Mouse (Mus musculus) kidney, embryonic 14.5 days (tissue): ENCODE measurements around the gene Tbcc. TPM values are rescaled to one million over a fixed set of nuclear protein-coding genes. Genes with fewer than 3 reads are reported as not detected.

Experiments
- ATAC-seq: fragments of 200-750 bp; cut with Nextera tagmentation; 2 replicates; pipeline ENCODE4 v1.8.0; 2017; ENCODE audit warnings: moderate number of reproducible peaks, mild to moderate bottlenecking, moderate TSS enrichment, moderate library complexity; ENCODE audit not compliant: low FRiP score, low TSS enrichment
- H3K27ac ChIP-seq: fragments of 300-500 bp; sonication (generic); 2 replicates; pipeline ENCODE4 v1.5.1; 2014; ENCODE audit warnings: low read depth, mild to moderate bottlenecking, low read length, moderate library complexity, mixed read lengths
- H3K27me3 ChIP-seq: fragments of 300-500 bp; sonication (generic); 2 replicates; pipeline ENCODE4 v1.6.1; 2014; ENCODE audit warnings: mild to moderate bottlenecking, low read length; ENCODE audit not compliant: control insufficient read depth, insufficient read depth
- H3K36me3 ChIP-seq: fragments of 300-500 bp; sonication (generic); 2 replicates; pipeline ENCODE4 v1.6.1; 2014; ENCODE audit warnings: low read length, mixed read lengths; ENCODE audit not compliant: control insufficient read depth, insufficient read depth
- H3K4me1 ChIP-seq: fragments of 300-500 bp; sonication (generic); 2 replicates; pipeline ENCODE4 v1.6.1; 2014; ENCODE audit warnings: low read length, mixed read lengths; ENCODE audit not compliant: control insufficient read depth, insufficient read depth
- H3K4me2 ChIP-seq: fragments of 300-500 bp; sonication (generic); replicated peaks from 2 replicates; pipeline ENCODE4 v1.6.1; 2014; ENCODE audit warnings: low read depth, mild to moderate bottlenecking, low read length
- H3K4me3 ChIP-seq: fragments of 300-500 bp; sonication (generic); 2 replicates; pipeline ENCODE4 v1.5.1; 2014; ENCODE audit warnings: mild to moderate bottlenecking, low read length
- H3K9ac ChIP-seq: fragments of 300-500 bp; sonication (generic); 2 replicates; pipeline ENCODE4 v1.6.1; 2014; ENCODE audit warnings: low read depth, mild to moderate bottlenecking, low read length, moderate library complexity
- H3K9me3 ChIP-seq: fragments of 300-500 bp; sonication (generic); 2 replicates; pipeline ENCODE4 v1.6.1; 2016; ENCODE audit warnings: low read length; ENCODE audit not compliant: control insufficient read depth
- WGBS: fragments of 180-500 bp; shearing (Covaris S2); extraction: QIAGEN DNeasy Blood & Tissue Kit; methylation state at CpG from one replicate; pipeline ENCODE4 v1.1.7; 2014; 5-methylcytosine and 5-hydroxymethylcytosine counted together
- polyA plus RNA-seq: library from polyadenylated mRNA; unstranded; fragments of >200 nt; fragmentation: Nextera tagmentation; extraction: Ambion mirVana; gene quantifications from 2 replicates; pipeline ENCODE4 v1.2.1, GENCODE M21; 2014

Gene Tbcc
- polyA plus RNA-seq, 1 experiment from 2014 or later = 71.0 TPM

DNA sequence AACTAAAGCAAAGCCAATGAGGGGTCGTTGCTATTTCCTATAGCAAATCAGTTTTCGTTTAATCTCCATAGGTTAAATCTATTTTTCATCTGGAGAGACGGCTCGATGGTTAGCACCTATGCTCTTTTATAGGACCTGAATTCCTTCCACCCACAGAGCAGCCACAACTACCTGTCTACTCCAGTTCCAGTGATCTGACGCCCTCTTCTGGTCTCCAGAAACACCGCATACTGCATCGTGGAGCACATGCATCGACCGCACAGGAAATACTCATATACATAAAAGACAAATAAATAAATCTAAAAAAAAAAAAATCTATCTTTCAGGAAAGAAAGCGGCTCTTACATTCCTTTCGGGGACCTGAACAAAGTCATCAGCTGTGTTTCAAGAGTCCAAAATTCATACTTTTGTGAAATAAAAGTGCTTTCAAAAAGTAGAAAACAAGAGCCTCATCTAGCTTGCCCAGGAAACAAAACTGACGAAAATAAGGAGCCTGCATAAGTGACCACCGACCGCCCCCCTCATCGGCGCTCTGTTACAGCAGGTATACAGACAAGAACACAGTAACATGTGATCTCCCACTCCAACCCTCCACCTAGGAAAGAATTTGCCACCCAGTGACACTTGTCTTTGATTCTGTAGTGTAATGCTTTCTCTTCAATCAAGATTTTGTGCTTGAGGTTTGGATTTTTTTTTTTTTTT is 1.8 kb upstream of the Tbcc start:
- Histone ChIP-seq H3K9me3 (no peaks in the 10 kb centered on the region), H3K9ac (peak overlapping the region; percentile 64; the same call in 1 of the 2 replicates), H3K4me2 (peak overlapping the region; percentile 93), H3K27me3 (no peaks in the 10 kb centered on the region), H3K4me1 (peaks cover 21% of the 10 kb centered on the region), H3K36me3 (peaks cover 3% of the 10 kb centered on the region; the same call in 1 of the 2 replicates), H3K27ac (peak overlapping the region; percentile 97), H3K4me3 (peak overlapping the region; percentile 95)
- no peak for ATAC-seq
- WGBS = 33% methylated on average over 16 of the region's 16 CpGs

DNA sequence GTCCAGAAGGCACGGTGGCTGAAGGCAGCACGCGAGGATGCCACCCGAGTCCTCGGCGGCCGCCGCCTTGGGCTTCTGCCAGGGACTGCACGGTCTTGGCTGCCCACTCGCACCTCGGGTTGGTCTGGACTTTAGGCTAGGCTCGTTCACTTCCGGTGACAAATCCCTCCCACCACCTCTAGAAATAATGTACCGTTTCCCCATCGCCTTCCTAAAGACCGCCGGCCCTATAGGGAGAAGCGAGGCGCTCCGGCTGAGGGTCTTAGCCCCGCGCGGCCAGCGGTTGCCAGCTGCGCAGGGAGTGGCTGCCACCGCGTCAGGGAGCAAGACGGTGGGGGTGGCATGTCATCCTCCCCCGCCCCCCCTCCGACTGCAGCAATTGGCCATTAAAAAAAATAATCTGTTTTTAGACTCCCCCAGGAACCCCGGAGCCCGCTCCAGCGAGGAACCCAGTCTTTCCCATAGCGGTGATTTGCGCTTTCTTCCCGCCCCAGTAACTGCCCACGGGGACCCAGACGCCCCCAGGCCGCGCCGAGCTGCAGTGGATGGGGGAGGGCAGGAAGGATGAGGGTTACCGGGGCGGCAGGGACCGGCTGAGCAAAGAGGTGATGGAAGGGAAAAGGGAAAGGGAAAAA is 917 bp upstream of the Tbcc start:
- peak overlapping the region; percentile 97 for H3K27ac ChIP-seq
- H3K36me3 ChIP-seq = peaks cover 3% of the 10 kb centered on the region; the same call in 1 of the 2 replicates
- WGBS = under 1% methylated on average over 44 of the region's 44 CpGs
- H3K4me1 ChIP-seq = peaks cover 21% of the 10 kb centered on the region
- H3K9me3 ChIP-seq = no peaks in the 10 kb centered on the region
- peak overlapping the region; percentile 93 for H3K4me2 ChIP-seq
- H3K4me3 ChIP-seq = peak overlapping the region; percentile 95
- peak; percentile 62 for ATAC-seq
- no peaks in the 10 kb centered on the region for H3K27me3 ChIP-seq
- peak overlapping the region; percentile 64 for H3K9ac ChIP-seq

DNA sequence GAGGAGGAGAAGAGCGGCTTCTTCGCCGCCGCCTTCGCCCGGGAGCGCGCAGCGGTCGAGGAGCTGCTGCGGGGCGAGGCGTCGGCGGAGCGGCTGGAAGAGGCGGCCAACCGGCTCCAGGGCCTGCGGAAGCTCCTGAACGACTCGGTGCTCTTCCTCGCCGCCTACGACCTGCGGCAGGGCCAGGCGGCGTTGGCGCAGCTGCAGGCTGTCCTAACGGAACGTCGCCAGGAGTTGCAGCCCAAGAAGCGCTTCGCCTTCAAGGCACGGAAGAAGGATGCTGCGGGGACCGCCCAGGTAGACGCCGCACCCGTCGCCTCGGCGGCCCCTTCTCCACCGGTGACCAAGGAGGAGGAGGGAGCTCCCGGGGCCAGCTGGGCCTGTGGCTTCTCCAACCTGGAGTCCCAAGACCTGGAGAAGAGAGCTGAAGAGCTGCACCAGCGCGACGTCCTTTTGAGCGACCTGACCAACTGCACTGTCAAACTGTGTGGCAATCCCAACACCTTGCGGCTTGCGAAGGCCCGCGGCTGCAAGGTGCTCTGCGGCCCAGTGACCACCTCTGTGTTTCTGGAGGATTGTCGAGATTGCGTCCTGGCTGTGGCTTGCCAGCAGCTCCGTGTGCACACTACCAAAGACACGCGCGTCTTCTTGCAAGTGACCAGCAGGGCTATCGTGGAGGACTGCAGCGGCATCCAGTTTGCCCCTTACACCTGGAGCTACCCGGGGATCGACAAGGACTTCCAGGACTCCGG is 535 bp downstream of the Tbcc start:
- Histone ChIP-seq H3K27me3 (no peaks in the 10 kb centered on the region), H3K9me3 (no peaks in the 10 kb centered on the region), H3K27ac (peak overlapping the region; percentile 80), H3K36me3 (peaks cover 3% of the 10 kb centered on the region; the same call in 1 of the 2 replicates), H3K4me2 (peak overlapping the region; percentile 97), H3K4me1 (peaks cover 21% of the 10 kb centered on the region), H3K9ac (peak overlapping the region; percentile 85), H3K4me3 (peak overlapping the region; percentile 95)
- 1% methylated on average over 64 of the region's 64 CpGs for WGBS
- ATAC-seq = peak; percentile 20

DNA sequence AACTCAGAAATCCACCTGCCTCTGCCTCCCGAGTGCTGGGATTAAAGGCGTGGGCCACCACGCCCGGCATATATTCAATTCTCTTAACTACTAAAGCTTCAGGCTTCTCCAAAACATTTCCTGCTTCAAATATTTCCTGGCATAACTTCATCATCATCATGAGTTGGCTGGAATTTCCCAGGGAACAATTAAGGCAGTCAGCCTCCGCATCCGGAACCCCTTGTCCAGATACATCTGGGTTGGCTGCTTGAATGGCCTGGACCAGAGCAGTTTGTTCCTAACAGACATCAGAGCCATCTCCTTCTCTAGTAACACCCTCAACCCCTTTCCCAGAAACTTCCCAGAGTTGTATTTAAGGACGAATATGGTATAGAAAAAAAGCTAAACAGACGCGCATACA is 4.9 kb downstream of the Tbcc start:
- peaks cover 3% of the 10 kb centered on the region; the same call in 1 of the 2 replicates for H3K36me3 ChIP-seq
- 96% methylated on average over 9 of the region's 9 CpGs for WGBS

DNA sequence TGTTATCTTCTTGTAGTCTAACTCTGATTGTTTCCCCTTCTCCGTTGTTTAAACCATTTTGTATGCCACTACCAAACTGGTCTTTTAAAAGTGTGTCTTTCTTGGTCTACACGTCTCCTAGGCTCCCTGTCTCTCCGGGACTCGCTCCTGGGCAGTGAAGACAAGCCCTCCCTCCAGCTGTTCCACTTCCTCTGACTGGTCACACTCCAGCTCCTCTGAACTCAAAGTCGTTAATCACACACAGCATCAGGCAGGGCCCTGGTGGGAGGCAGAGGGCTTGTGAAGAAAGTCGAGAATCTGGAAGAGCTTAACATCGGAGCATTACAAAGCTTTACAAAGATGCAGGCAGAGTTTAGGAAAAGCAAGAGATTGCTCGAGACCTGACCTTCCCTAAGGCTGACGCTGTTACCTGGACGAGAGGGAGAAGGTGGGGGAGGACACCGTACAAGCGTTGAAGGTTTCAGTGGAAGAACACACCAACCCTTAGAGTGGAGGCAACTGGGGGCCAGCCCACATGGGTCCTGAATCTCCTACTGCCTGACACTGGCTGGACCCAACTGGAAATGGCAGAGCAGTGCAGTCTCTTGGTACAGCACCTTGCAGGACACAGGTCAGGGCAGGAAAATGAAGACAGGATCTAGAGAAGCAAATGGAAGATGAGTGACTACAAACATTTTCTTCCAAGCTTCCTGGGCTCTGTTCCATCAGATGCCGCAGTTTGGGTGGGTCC is 6.9 kb downstream of the Tbcc start:
- Histone ChIP-seq H3K9ac (0 out of 2 replicates have a peak overlapping the region, but pooled peaks have one; percentile 23), H3K4me2 (peak overlapping the region; percentile 30), H3K27me3 (no peaks in the 10 kb centered on the region), H3K4me1 (peaks cover 13% of the 10 kb centered on the region), H3K4me3 (no peak overlapping the region), H3K27ac (peak overlapping the region; percentile 67; the same call in 1 of the 2 replicates), H3K9me3 (no peaks in the 10 kb centered on the region), H3K36me3 (peaks cover 3% of the 10 kb centered on the region; the same call in 1 of the 2 replicates)
- 11% methylated on average over 13 of the region's 13 CpGs for whole genome bisulfite sequencing
- ATAC-seq = peak; percentile 95

More for the DNA sequence above, 4.9 kb downstream of the Tbcc start:
- H3K4me2 ChIP-seq = no peak overlapping the region
- H3K9ac ChIP-seq = no peak overlapping the region
- H3K9me3 ChIP-seq = no peaks in the 10 kb centered on the region
- H3K27me3 ChIP-seq = no peaks in the 10 kb centered on the region
- peaks cover 26% of the 10 kb centered on the region for H3K4me1 ChIP-seq
- H3K27ac ChIP-seq = no peak overlapping the region
- no peak overlapping the region for H3K4me3 ChIP-seq
- no peak for ATAC-seq

DNA sequence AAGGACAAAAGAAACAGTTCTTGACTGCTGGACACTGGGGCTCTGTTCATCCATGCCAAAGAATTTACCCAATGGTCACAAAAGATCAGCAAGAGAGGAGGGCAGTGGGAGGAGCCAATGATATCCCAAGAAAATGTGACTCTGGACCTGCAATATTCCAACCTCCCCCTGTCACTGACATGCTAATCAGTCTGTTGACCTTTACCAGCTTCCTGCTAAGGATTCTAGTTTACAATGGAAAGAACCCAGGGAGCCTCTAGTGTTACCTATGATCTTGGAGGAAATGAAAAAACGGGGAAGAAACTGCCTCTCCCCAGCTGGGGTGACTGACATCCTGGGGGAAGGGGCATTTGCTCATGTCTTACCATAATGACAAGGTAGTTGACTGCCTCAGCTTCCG is 10.5 kb downstream of the Tbcc start:
- Histone ChIP-seq H3K4me2 (no peak overlapping the region), H3K9me3 (no peaks in the 10 kb centered on the region), H3K27me3 (no peaks in the 10 kb centered on the region), H3K36me3 (no peaks in the 10 kb centered on the region), H3K4me1 (peaks cover 8% of the 10 kb centered on the region), H3K4me3 (no peak overlapping the region), H3K9ac (no peak overlapping the region), H3K27ac (no peak overlapping the region)
- ATAC-seq = no peak
- WGBS = 61% methylated on average over 2 of the region's 2 CpGs

DNA sequence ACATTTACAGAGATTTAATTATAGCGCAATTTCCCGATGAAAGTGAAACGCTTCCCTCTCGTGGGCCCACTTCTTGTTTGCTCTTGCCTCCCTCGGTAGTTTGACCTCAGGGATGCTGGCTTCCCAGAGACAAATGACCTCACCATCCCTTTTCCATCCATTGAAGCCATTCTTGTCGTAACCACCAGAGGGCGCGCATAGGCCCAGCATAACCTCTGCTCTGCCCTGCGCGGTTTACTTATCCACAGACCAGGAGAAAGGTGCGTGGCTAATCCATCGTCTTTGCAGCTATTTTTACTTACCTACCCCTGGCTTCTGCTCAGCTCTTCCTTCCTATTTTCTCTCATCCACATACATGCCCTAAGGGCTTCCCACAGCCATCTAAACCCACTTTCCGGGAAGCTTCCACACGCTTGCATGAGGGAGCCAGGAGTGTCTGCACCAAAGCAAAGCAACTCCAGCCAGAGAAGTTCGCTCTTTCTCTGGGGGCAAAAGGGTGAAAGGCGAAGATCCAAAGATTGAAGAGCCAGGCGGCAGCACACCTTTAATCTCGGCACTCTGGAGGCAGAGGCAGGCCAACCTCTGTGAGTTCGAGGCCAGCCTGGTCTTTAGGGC is 13.5 kb downstream of the Tbcc start:
- Histone ChIP-seq H3K36me3 (no peaks in the 10 kb centered on the region), H3K9me3 (no peaks in the 10 kb centered on the region; the same call in 1 of the 2 replicates), H3K9ac (no peak overlapping the region), H3K27me3 (no peaks in the 10 kb centered on the region), H3K4me3 (no peak overlapping the region), H3K4me1 (no peaks in the 10 kb centered on the region), H3K27ac (no peak overlapping the region), H3K4me2 (no peak overlapping the region)
- 20% methylated on average over 19 of the region's 19 CpGs for WGBS
- peak; percentile 78 for ATAC-seq

DNA sequence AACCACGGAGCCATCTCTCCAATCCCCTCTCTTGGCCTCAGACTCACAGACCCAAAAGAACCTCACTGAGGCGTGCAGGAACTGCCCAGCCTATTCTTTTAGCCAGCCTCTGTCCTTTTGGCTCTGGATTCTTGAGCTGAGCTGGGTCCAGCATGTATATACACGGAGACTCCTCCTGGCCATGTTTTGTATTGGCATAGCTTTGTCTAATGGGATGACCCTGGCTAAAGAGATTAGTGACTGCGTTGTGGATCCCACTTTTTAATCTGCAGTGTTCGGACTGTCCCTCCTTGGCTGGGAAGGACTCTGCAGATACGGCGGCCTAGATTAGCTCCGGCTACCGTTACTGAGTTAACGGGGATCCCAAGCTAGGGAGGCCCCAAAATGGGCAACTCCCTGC is 19.7 kb downstream of the Tbcc start, which contains the start of gene Prph2:
Prph2 (plus strand) TSS at position 274 of the 400 bp plus-strand sequence.
- Histone ChIP-seq H3K9ac (no peak within 1 kb of the TSS), H3K4me2 (no peak within 1 kb of the TSS), H3K27ac (no peak within 1 kb of the TSS), H3K4me3 (no peak within 1 kb of the TSS), H3K4me1 (no peaks in the 10 kb centered on the region), H3K9me3 (no peaks in the 10 kb centered on the region; the same call in 1 of the 2 replicates), H3K27me3 (no peaks in the 10 kb centered on the region), H3K36me3 (no peaks in the 10 kb centered on the region)
- WGBS = 88% methylated on average over 10 of the region's 10 CpGs
- ATAC-seq = no peak
